Mouse (Mus musculus) spleen, adult 2 months (tissue): Measurements from ENCODE around the gene Cldn3. TPM values are rescaled to one million over a fixed set of nuclear protein-coding genes. Genes with fewer than 3 reads are reported as not detected.

Experiments used
- DNase-seq, 2 experiments: peaks; one replicate each; pipeline versions ENCODE4 v3.0.0 to v3.0.0-alpha.2; 2012 to 2021; ENCODE audit warnings: low spot score in 2 of 2, low read depth in 1 of 2
- H3K27ac ChIP-seq: fragments of 200-500 bp; 2 replicates; pipeline ENCODE4 v1.5.1; 2012; ENCODE audit warnings: low read length, inconsistent platforms; ENCODE audit not compliant: insufficient read depth
- H3K27me3 ChIP-seq: fragments of 200-500 bp; 2 replicates; pipeline ENCODE4 v1.6.1; 2012; ENCODE audit warnings: mild to moderate bottlenecking, moderate library complexity, low read length, inconsistent platforms; ENCODE audit not compliant: control insufficient read depth, insufficient read depth
- H3K36me3 ChIP-seq: fragments of 200-500 bp; 2 replicates; pipeline ENCODE4 v1.6.1; 2012; ENCODE audit warnings: mild to moderate bottlenecking, low read length, inconsistent platforms; ENCODE audit not compliant: control insufficient read depth, insufficient read depth
- H3K4me1 ChIP-seq: fragments of 200-500 bp; 2 replicates; pipeline ENCODE4 v1.6.1; 2011; ENCODE audit warnings: inconsistent platforms; ENCODE audit not compliant: control insufficient read depth, insufficient read depth, insufficient read length
- H3K4me3 ChIP-seq: fragments of 200-500 bp; 2 replicates; pipeline ENCODE4 v1.5.1; 2011; ENCODE audit warnings: mild to moderate bottlenecking, inconsistent platforms; ENCODE audit not compliant: insufficient read depth, insufficient read length; ENCODE audit errors: extremely low read depth
- CTCF ChIP-seq: fragments of 200-500 bp; IDR thresholded peaks from 2 replicates; pipeline ENCODE4 v1.5.1; 2011; ENCODE audit warnings: mild to moderate bottlenecking, inconsistent platforms; ENCODE audit not compliant: insufficient read depth, insufficient read length, insufficient replicate concordance; ENCODE audit errors: extremely low read depth
- POLR2A ChIP-seq: fragments of 200-500 bp; IDR thresholded peaks from 2 replicates; pipeline ENCODE4 v1.6.1; 2011; ENCODE audit warnings: low read depth, low read length, inconsistent platforms
- WGBS: fragments of 180-500 bp; shearing (Covaris S2); methylation state at CpG from one replicate; pipeline ENCODE4 v1.1.7; 2018; 5-methylcytosine and 5-hydroxymethylcytosine counted together
- polyA plus RNA-seq: library from polyadenylated mRNA; depleted of rRNA; stranded (reverse); fragments of >200 nt; gene quantifications from 2 replicates; pipeline ENCODE4 v1.2.3, GENCODE M21; 2012; rRNA removed

Gene Cldn3
- polyA plus RNA-seq, 1 experiment, result 3.1 TPM

GRCm38 (mm10) chr5:135035608-135036359, 49.8 kb downstream of the Cldn3 start:
- DNase-seq, result no peak
- Histone ChIP-seq H3K4me3 (no peak overlapping the region), H3K4me1 (no peaks in the 10 kb centered on the region), H3K27ac (no peak overlapping the region), H3K27me3 (0 out of 2 replicates have a peak, but pooled peaks cover 1% of the 10 kb centered on the region), H3K36me3 (no peaks in the 10 kb centered on the region)
- WGBS, result 80% methylated on average over 18 of the region's 18 CpGs
- no peak for TF ChIP-seq POLR2A
- no peak for TF ChIP-seq CTCF

Other genes starting within 250 kb of the Cldn3 start
- gene Eln, start 238.9 kb upstream of the Cldn3 start, polyA plus RNA-seq, result 39.4 and 41.9 TPM in 2 replicates
- 0.14 TPM in 1 of 2 replicates, not detected in the other for gene Tmem270, start 79.5 kb upstream of the Cldn3 start, polyA plus RNA-seq
- gene Cldn13, start 70.7 kb upstream of the Cldn3 start, polyA plus RNA-seq, result 32.3 and 35.1 TPM in 2 replicates
- 9.8 and 11.3 TPM in 2 replicates for gene Mettl27, start 53.8 kb upstream of the Cldn3 start, polyA plus RNA-seq
- 0.38 and 0.44 TPM in 2 replicates for gene Cldn4, start 39.3 kb upstream of the Cldn3 start, polyA plus RNA-seq
- gene Abhd11, start 22.9 kb downstream of the Cldn3 start, polyA plus RNA-seq, result 43.6 and 53.7 TPM in 2 replicates
- gene Stx1a, start 37.3 kb downstream of the Cldn3 start, polyA plus RNA-seq, result 8.5 and 9.0 TPM in 2 replicates
- 15.5 and 23.5 TPM in 2 replicates for gene Dnajc30, start 78.0 kb downstream of the Cldn3 start, polyA plus RNA-seq
- 47.5 and 67.3 TPM in 2 replicates for gene Bud23, start 78.7 kb downstream of the Cldn3 start, polyA plus RNA-seq
- gene Vps37d, start 92.1 kb downstream of the Cldn3 start, polyA plus RNA-seq, result 0.78 and 1.4 TPM in 2 replicates
- gene Mlxipl, start 103.7 kb downstream of the Cldn3 start, polyA plus RNA-seq, result 0.70 and 1.2 TPM in 2 replicates
- 6.1 and 7.2 TPM in 2 replicates for gene Tbl2, start 163.4 kb downstream of the Cldn3 start, polyA plus RNA-seq
- gene Bcl7b, start 182.1 kb downstream of the Cldn3 start, polyA plus RNA-seq, result 34.3 and 37.3 TPM in 2 replicates
- gene Baz1b, start 201.1 kb downstream of the Cldn3 start, polyA plus RNA-seq, result 21.9 and 22.6 TPM in 2 replicates